Mouse (Mus musculus) kidney, postnatal 36 days (tissue): ENCODE data around the gene Trim75.

Source experiments
- DNase-seq, 2 experiments: peaks; one replicate each; pipeline ENCODE4 v3.0.0; 2021 to 2022; ENCODE audit warnings: mixed read lengths in 2 of 2

The Trim75 gene

GRCm38 (mm10) chr8:64987731-64988130, at the start of gene Trim75:
Trim75 (minus strand) TSS chr8:64987831.
- no peak for DNase-seq

GRCm38 (mm10) chr8:65037117-65037533, 49.5 kb upstream of the Trim75 start, which contains the start of gene Apela:
Apela (minus strand) TSS chr8:65037336.
- DNase-seq: peak; percentile 61 to 70

- no peak for DNase-seq
These were observed 46.5 kb upstream of the Trim75 start for GRCm38 (mm10) chr8:65034136-65034535.

- no peak for DNase-seq
These were observed 45.4 kb upstream of the Trim75 start for GRCm38 (mm10) chr8:65033056-65033455.

GRCm38 (mm10) chr8:65032107-65032506, 44.5 kb upstream of the Trim75 start:
- no peak for DNase-seq

- no peak for DNase-seq
These were observed 43.3 kb upstream of the Trim75 start for GRCm38 (mm10) chr8:65030735-65031485.

GRCm38 (mm10) chr8:65029776-65030175, 42.1 kb upstream of the Trim75 start:
- peak in 1 of 2 experiments; percentile 35 for DNase-seq

- no peak for DNase-seq
These were observed 41.5 kb upstream of the Trim75 start for GRCm38 (mm10) chr8:65028959-65029686.

- DNase-seq: peak; percentile 65 to 88
These were observed 34.9 kb upstream of the Trim75 start for GRCm38 (mm10) chr8:65022485-65022884.

- DNase-seq: no peak
These were observed 30.8 kb upstream of the Trim75 start, which contains the start of the genes Trim61 and Trim60 for GRCm38 (mm10) chr8:65018423-65018822. Trim61 (minus strand) TSS chr8:65018523. Trim60 (minus strand) TSS chr8:65018584.

- DNase-seq: peak; percentile 11 to 29
These were observed 20.0 kb upstream of the Trim75 start for GRCm38 (mm10) chr8:65007616-65008015.

GRCm38 (mm10) chr8:64998806-64999365, 11.3 kb upstream of the Trim75 start:
- no peak for DNase-seq

GRCm38 (mm10) chr8:64983150-64983897, 4.3 kb downstream of the Trim75 start:
- no peak for DNase-seq

- no peak for DNase-seq
These were observed 24.8 kb downstream of the Trim75 start for GRCm38 (mm10) chr8:64962836-64963235.

- no peak for DNase-seq
These were observed 28.6 kb downstream of the Trim75 start for GRCm38 (mm10) chr8:64959025-64959424.

- no peak for DNase-seq
These were observed 35.5 kb downstream of the Trim75 start for GRCm38 (mm10) chr8:64952101-64952500.

- DNase-seq: no peak
These were observed 39.3 kb downstream of the Trim75 start for GRCm38 (mm10) chr8:64948371-64948770.

GRCm38 (mm10) chr8:64947698-64948034, 40.0 kb downstream of the Trim75 start:
- DNase-seq: no peak

GRCm38 (mm10) chr8:64946820-64947697, 40.6 kb downstream of the Trim75 start, which contains the start of gene Tmem192:
Tmem192 (plus strand) TSS chr8:64947185.
- DNase-seq: peak; percentile 97 to 99

GRCm38 (mm10) chr8:64946441-64946819, 41.2 kb downstream of the Trim75 start:
- DNase-seq: peak in 1 of 2 experiments; percentile 4

GRCm38 (mm10) chr8:64945606-64946005, 42.0 kb downstream of the Trim75 start:
- DNase-seq: no peak

GRCm38 (mm10) chr8:64944831-64945230, 42.8 kb downstream of the Trim75 start:
- DNase-seq: no peak
